9 mouse cellular contexts compared by ENCODE assay signal in the genomic region with DNA sequence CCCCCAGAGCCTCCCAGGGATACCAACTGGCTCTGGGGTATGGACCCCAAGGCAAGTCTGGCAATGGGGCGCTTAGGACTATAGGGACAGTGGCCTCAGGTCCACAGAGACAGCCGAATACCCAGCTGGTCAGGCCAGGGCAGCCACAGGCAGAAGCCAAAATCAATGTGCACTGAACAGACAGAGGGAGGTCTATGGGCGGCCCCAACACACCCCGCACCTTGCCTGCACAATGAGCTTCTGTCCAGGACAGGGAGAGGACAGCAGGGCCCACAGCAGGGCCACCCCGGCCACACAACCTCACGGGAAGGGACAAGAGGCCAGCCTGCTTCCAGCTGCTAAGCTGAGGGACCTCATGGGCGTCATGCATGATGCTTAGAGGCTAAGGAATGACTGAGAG. TPM values are rescaled to one million over a fixed set of nuclear protein-coding genes. Genes with fewer than 3 reads are reported as not detected.
DNase-seq lines count a peak whose midpoint lies in the region; ATAC-seq and TF ChIP-seq lines count a peak whose summit lies in the region.
"Had no signal": no experiment of that assay in that cellular context is flagged by ENCODE, and none has a peak within 500 bp of the region (broad histone marks: within the 10 kb centered on the region; RNA-seq: fewer than 3 reads in every experiment).

No protein-coding gene starts in this region.

- peak overlapping the region; percentile 98 for H3K27ac ChIP-seq in forebrain, embryonic 13.5 days
- H3K27ac ChIP-seq in limb, embryonic 14.5 days (replicated peaks; ENCODE audit: low read depth, low read length) = peak overlapping the region; percentile 74

- peak overlapping the region; percentile 53 for H3K4me2 ChIP-seq in forebrain, embryonic 13.5 days
- peak overlapping the region; percentile 45 for H3K4me2 ChIP-seq in limb, embryonic 14.5 days (replicated peaks; ENCODE audit: low read depth, low read length, severe bottlenecking)

- 35% methylated on average over 7 of the region's 7 CpGs for WGBS in forebrain, embryonic 13.5 days
- 55% methylated on average over 7 of the region's 7 CpGs for WGBS in limb, embryonic 14.5 days

- no peak overlapping the region for H3K4me3 ChIP-seq in forebrain, embryonic 13.5 days
- peak overlapping the region; percentile 15 for H3K4me3 ChIP-seq in limb, embryonic 14.5 days (replicated peaks; ENCODE audit: low read length)

- H3K9ac ChIP-seq in forebrain, embryonic 13.5 days = peak overlapping the region; percentile 59
- peak overlapping the region; percentile 36; the same call in 1 of the 2 replicates for H3K9ac ChIP-seq in limb, embryonic 14.5 days (ENCODE audit: low read depth, low read length, severe bottlenecking)

- DNase-seq in kidney, postnatal 10 days = peak; percentile 49
- no peak for DNase-seq in kidney, postnatal 36 days
- peak; percentile 76 for DNase-seq in cerebellum, adult 11 months
- no peak for DNase-seq in limb, embryonic 14.5 days (ENCODE audit: low spot score)
- DNase-seq in adrenal gland, postnatal 25 days = no peak

- 0 out of 2 replicates have a peak, but pooled peaks cover 6% of the 10 kb centered on the region for H3K36me3 ChIP-seq in forebrain, embryonic 13.5 days (ENCODE audit: poor library complexity, severe bottlenecking)
- H3K36me3 ChIP-seq in limb, embryonic 14.5 days (ENCODE audit: control insufficient read depth, insufficient read depth, low read length) = peaks cover 39% of the 10 kb centered on the region

- no peaks in the 10 kb centered on the region for H3K9me3 ChIP-seq in forebrain, embryonic 13.5 days (replicated peaks)
- no peaks in the 10 kb centered on the region for H3K9me3 ChIP-seq in limb, embryonic 14.5 days (ENCODE audit: control insufficient read depth, low read length)
- H3K9me3 ChIP-seq: G1E had no signal

- no peak for TF ChIP-seq POLR2A in limb, embryonic 14.5 days (IDR thresholded peaks at IDR 0.05; ENCODE audit: borderline replicate concordance, extremely low read depth, insufficient read depth, insufficient read length)

- ATAC-seq in forebrain, embryonic 13.5 days = peak; percentile 11
- no peak for ATAC-seq in limb, embryonic 14.5 days (ENCODE audit: low FRiP score, low read depth)
- no peak for ATAC-seq in megakaryocyte-erythroid progenitor cell, adult 5-6 weeks (replicated peaks; ENCODE audit: low FRiP score, low TSS enrichment, poor library complexity, severe bottlenecking)
- ATAC-seq in granulocyte monocyte progenitor cell, adult 5-6 weeks (replicated peaks; ENCODE audit: poor library complexity, severe bottlenecking) = no peak

- H3K4me1 ChIP-seq in forebrain, embryonic 13.5 days = peaks cover 94% of the 10 kb centered on the region
- peaks cover 62% of the 10 kb centered on the region for H3K4me1 ChIP-seq in limb, embryonic 14.5 days (ENCODE audit: control insufficient read depth, insufficient read depth, low read length)

- H3K27me3 ChIP-seq in forebrain, embryonic 13.5 days = peaks cover 77% of the 10 kb centered on the region
- no peaks in the 10 kb centered on the region for H3K27me3 ChIP-seq in limb, embryonic 14.5 days (ENCODE audit: control insufficient read depth, insufficient read depth, low read length)

RNA-seq across cellular contexts. Expression of gene Nfix, which starts 5.7 kb away (rescaled TPM):
- polyA plus RNA-seq in forebrain, embryonic 13.5 days (2015; fragmentation: Nextera tagmentation; extraction: Ambion mirVana) = 127 and 145 TPM in 2 replicates
- 81.2 and 97.7 TPM in 2 replicates for polyA plus RNA-seq in limb, embryonic 14.5 days (2012; rRNA removed)
- 100 and 108 TPM in 2 replicates for polyA plus RNA-seq in limb, embryonic 14.5 days (2014; fragmentation: Nextera tagmentation; extraction: Ambion mirVana)
- total RNA-seq in adrenal gland, postnatal 25 days (2021) = 87.7 and 111 TPM in 2 replicates
- total RNA-seq in megakaryocyte-erythroid progenitor cell, adult 5-6 weeks (2014; fragmentation: Nextera tagmentation) = 73.4 and 79.7 TPM in 2 replicates
- 13.3 and 26.0 TPM in 2 replicates for total RNA-seq in megakaryocyte-erythroid progenitor cell, adult 5-6 weeks (2017)
- total RNA-seq in granulocyte monocyte progenitor cell, adult 5-6 weeks (2014; fragmentation: Nextera tagmentation) = 25.7 and 51.2 TPM in 2 replicates
- total RNA-seq in granulocyte monocyte progenitor cell, adult 5-6 weeks (2017) = 9.5 and 12.8 TPM in 2 replicates

RNA-seq across cellular contexts. Expression of gene Dand5, which starts 28.1 kb away (rescaled TPM):
- 7.3 and 8.2 TPM in 2 replicates for polyA plus RNA-seq in forebrain, embryonic 13.5 days (2015; fragmentation: Nextera tagmentation; extraction: Ambion mirVana)
- polyA plus RNA-seq in limb, embryonic 14.5 days (2012; rRNA removed) = 5.7 and 5.9 TPM in 2 replicates
- 6.4 and 6.9 TPM in 2 replicates for polyA plus RNA-seq in limb, embryonic 14.5 days (2014; fragmentation: Nextera tagmentation; extraction: Ambion mirVana)
- total RNA-seq in adrenal gland, postnatal 25 days (2021) = 11.2 and 11.6 TPM in 2 replicates
- 4.7 TPM in 2 replicates for total RNA-seq in megakaryocyte-erythroid progenitor cell, adult 5-6 weeks (2014; fragmentation: Nextera tagmentation)
- 3.5 and 3.7 TPM in 2 replicates for total RNA-seq in megakaryocyte-erythroid progenitor cell, adult 5-6 weeks (2017)
- 4.1 and 4.7 TPM in 2 replicates for total RNA-seq in granulocyte monocyte progenitor cell, adult 5-6 weeks (2014; fragmentation: Nextera tagmentation)
- total RNA-seq in granulocyte monocyte progenitor cell, adult 5-6 weeks (2017) = 3.6 and 3.7 TPM in 2 replicates

RNA-seq across cellular contexts. Expression of gene Gadd45gip1, which starts 36.8 kb away (rescaled TPM):
- polyA plus RNA-seq in forebrain, embryonic 13.5 days (2015; fragmentation: Nextera tagmentation; extraction: Ambion mirVana) = 42.6 and 47.0 TPM in 2 replicates
- polyA plus RNA-seq in limb, embryonic 14.5 days (2012; rRNA removed) = 39.8 and 45.6 TPM in 2 replicates
- polyA plus RNA-seq in limb, embryonic 14.5 days (2014; fragmentation: Nextera tagmentation; extraction: Ambion mirVana) = 43.2 and 44.9 TPM in 2 replicates
- 55.1 and 59.9 TPM in 2 replicates for total RNA-seq in adrenal gland, postnatal 25 days (2021)
- total RNA-seq in megakaryocyte-erythroid progenitor cell, adult 5-6 weeks (2014; fragmentation: Nextera tagmentation) = 28.3 and 31.1 TPM in 2 replicates
- total RNA-seq in megakaryocyte-erythroid progenitor cell, adult 5-6 weeks (2017) = 53.1 and 61.8 TPM in 2 replicates
- 17.0 and 19.2 TPM in 2 replicates for total RNA-seq in granulocyte monocyte progenitor cell, adult 5-6 weeks (2014; fragmentation: Nextera tagmentation)
- 46.2 and 52.4 TPM in 2 replicates for total RNA-seq in granulocyte monocyte progenitor cell, adult 5-6 weeks (2017)

RNA-seq across cellular contexts. Expression of gene Rad23a, which starts 46.0 kb away (rescaled TPM):
- 93.9 and 114 TPM in 2 replicates for polyA plus RNA-seq in forebrain, embryonic 13.5 days (2015; fragmentation: Nextera tagmentation; extraction: Ambion mirVana)
- polyA plus RNA-seq in limb, embryonic 14.5 days (2012; rRNA removed) = 82.0 and 82.4 TPM in 2 replicates
- 104 and 109 TPM in 2 replicates for polyA plus RNA-seq in limb, embryonic 14.5 days (2014; fragmentation: Nextera tagmentation; extraction: Ambion mirVana)
- 116 and 120 TPM in 2 replicates for total RNA-seq in adrenal gland, postnatal 25 days (2021)
- 94.8 and 151 TPM in 2 replicates for total RNA-seq in megakaryocyte-erythroid progenitor cell, adult 5-6 weeks (2014; fragmentation: Nextera tagmentation)
- 38.4 and 43.7 TPM in 2 replicates for total RNA-seq in megakaryocyte-erythroid progenitor cell, adult 5-6 weeks (2017)
- 41.8 TPM in 2 replicates for total RNA-seq in granulocyte monocyte progenitor cell, adult 5-6 weeks (2014; fragmentation: Nextera tagmentation)
- 20.1 and 21.4 TPM in 2 replicates for total RNA-seq in granulocyte monocyte progenitor cell, adult 5-6 weeks (2017)

RNA-seq across cellular contexts. Expression of gene Calr, which starts 52.2 kb away (rescaled TPM):
- 549 and 569 TPM in 2 replicates for polyA plus RNA-seq in forebrain, embryonic 13.5 days (2015; fragmentation: Nextera tagmentation; extraction: Ambion mirVana)
- 575 and 831 TPM in 2 replicates for polyA plus RNA-seq in limb, embryonic 14.5 days (2012; rRNA removed)
- 802 and 827 TPM in 2 replicates for polyA plus RNA-seq in limb, embryonic 14.5 days (2014; fragmentation: Nextera tagmentation; extraction: Ambion mirVana)
- 489 and 566 TPM in 2 replicates for total RNA-seq in adrenal gland, postnatal 25 days (2021)
- total RNA-seq in megakaryocyte-erythroid progenitor cell, adult 5-6 weeks (2014; fragmentation: Nextera tagmentation) = 286 and 320 TPM in 2 replicates
- total RNA-seq in megakaryocyte-erythroid progenitor cell, adult 5-6 weeks (2017) = 1,361 and 1,527 TPM in 2 replicates
- total RNA-seq in granulocyte monocyte progenitor cell, adult 5-6 weeks (2014; fragmentation: Nextera tagmentation) = 1,333 and 1,645 TPM in 2 replicates
- 4,572 and 4,672 TPM in 2 replicates for total RNA-seq in granulocyte monocyte progenitor cell, adult 5-6 weeks (2017)

Comparison
In these comparisons a context has a peak if more than half of its experiments do, and no peak if none do; other contexts are left out.
1. DNase-seq: peak in kidney, postnatal 10 days (single experiment) and cerebellum, adult 11 months (single experiment); none in kidney, postnatal 36 days (0 of 2), limb, embryonic 14.5 days (single experiment) and adrenal gland, postnatal 25 days (single experiment).